Mouse (Mus musculus): ENCODE results near the gene Rhbdf1. TPM values are rescaled to one million over a fixed set of nuclear protein-coding genes. Genes with fewer than 3 reads are reported as not detected.

Rhbdf1 gene
- total and polyA plus RNA-seq, 3 experiments = 24.7 to 37.6 (median 34.2) TPM

- no peak overlapping the region for H3K27ac ChIP-seq (ENCODE audit: insufficient read depth, low read depth)
- no peak overlapping the region for H3K4me2 ChIP-seq (ENCODE audit: insufficient read depth, low read depth, poor library complexity, severe bottlenecking)
- H3K79me2 ChIP-seq (replicated peaks; ENCODE audit: control insufficient read depth, extremely low read depth, insufficient read depth, poor library complexity, severe bottlenecking) = no peaks in the 10 kb centered on the region
- in situ Hi-C loops (cut with MboI; ENCODE audit: low pct_ligation_motif_present, low pct_unique_long_range_greater_than_20kb, low sequenced_read_pairs) = no loop called here
- peaks cover 17 to 63% of the 10 kb centered on the region in 2 experiments for H3K4me1 ChIP-seq (ENCODE audit: control insufficient read depth in 1 of 2, insufficient read depth in 2 of 2)
- no peak for TF ChIP-seq NRF1 (IDR thresholded peaks at IDR 0.05; ENCODE audit: low read depth, low read length)
- TF ChIP-seq MEF2A (IDR thresholded peaks at IDR 0.05; ENCODE audit: borderline replicate concordance, low read depth, low read length) = no peak
- TF ChIP-seq EP300 (IDR thresholded peaks at IDR 0.05; ENCODE audit: low read length) = no peak
- TF ChIP-seq MAFK (IDR thresholded peaks at IDR 0.05; ENCODE audit: insufficient replicate concordance, low read length) = no peak
- TF ChIP-seq CHD1 (IDR thresholded peaks at IDR 0.05; ENCODE audit: low read depth, low read length) = no peak
- no peak for TF ChIP-seq MYC (IDR thresholded peaks at IDR 0.05; ENCODE audit: low read depth, low read length)
- H3K9ac ChIP-seq (ENCODE audit: insufficient read depth, low read depth) = no peak overlapping the region
- dilution Hi-C loops (cut with MboI; ENCODE audit: extremely low pct_ligation_motif_present, extremely low pct_unique_long_range_greater_than_20kb, low sequenced_read_pairs) = no loop called here
- DNase-seq (ENCODE audit: extremely low read depth) = no peak
- H3K4me3 ChIP-seq (replicated peaks in 1 of 3; ENCODE audit: low read depth in 2 of 3, low read length in 2 of 3, poor library complexity in 1 of 3) = no peak overlapping the region
- peaks cover 6 to 67% of the 10 kb centered on the region in 2 experiments for H3K36me3 ChIP-seq (replicated peaks in 1 of 2; ENCODE audit: control insufficient read depth in 1 of 2, insufficient read depth in 1 of 2, low read length in 1 of 2)
- no peaks in the 10 kb centered on the region for H3K27me3 ChIP-seq (replicated peaks)
- no peaks in the 10 kb centered on the region for H3K9me3 ChIP-seq (replicated peaks; ENCODE audit: low read length)
Measured at GRCm38 (mm10) chr11:32193156-32193555, 28.9 kb downstream of the Rhbdf1 start.

- Histone ChIP-seq H3K4me1 (ENCODE audit: control insufficient read depth in 1 of 2, insufficient read depth in 2 of 2) (peaks cover 9 to 45% of the 10 kb centered on the region in 2 experiments), H3K9me3 (replicated peaks; ENCODE audit: low read length) (peaks cover 2% of the 10 kb centered on the region), H3K27me3 (replicated peaks) (no peaks in the 10 kb centered on the region), H3K4me2 (ENCODE audit: insufficient read depth, low read depth, poor library complexity, severe bottlenecking) (no peak overlapping the region), H3K79me2 (replicated peaks; ENCODE audit: control insufficient read depth, extremely low read depth, insufficient read depth, poor library complexity, severe bottlenecking) (no peaks in the 10 kb centered on the region), H3K4me3 (replicated peaks in 1 of 3; ENCODE audit: low read depth in 2 of 3, low read length in 2 of 3, poor library complexity in 1 of 3) (no peak overlapping the region), H3K36me3 (replicated peaks in 1 of 2; ENCODE audit: control insufficient read depth in 1 of 2, insufficient read depth in 1 of 2, low read length in 1 of 2) (peaks cover 6 to 67% of the 10 kb centered on the region in 2 experiments), H3K9ac (ENCODE audit: insufficient read depth, low read depth) (no peak overlapping the region), H3K27ac (ENCODE audit: insufficient read depth, low read depth) (no peak overlapping the region)
- TF ChIP-seq NELFE (IDR thresholded peaks at IDR 0.05; ENCODE audit: low read depth, low read length) (no peak), MAZ (IDR thresholded peaks at IDR 0.05; ENCODE audit: low read depth, low read length) (no peak), E2F4 (IDR thresholded peaks at IDR 0.05; ENCODE audit: insufficient replicate concordance, low read depth, low read length) (no peak), MAX (IDR thresholded peaks at IDR 0.05; ENCODE audit: low read length) (no peak), CHD2 (IDR thresholded peaks at IDR 0.05; ENCODE audit: low read length) (no peak), RAD21 (IDR thresholded peaks at IDR 0.05; ENCODE audit: low read depth, low read length) (no peak), MYC (IDR thresholded peaks at IDR 0.05; ENCODE audit: low read depth, low read length) (no peak), SMC3 (IDR thresholded peaks at IDR 0.05; ENCODE audit: low read depth, low read length) (no peak), JUND (conservative IDR thresholded peaks at IDR 0.05; ENCODE audit: low read depth, low read length) (no peak), ELF1 (IDR thresholded peaks at IDR 0.05; ENCODE audit: low read depth, low read length) (no peak), USF1 (IDR thresholded peaks at IDR 0.05; ENCODE audit: low read depth, low read length) (no peak), ZKSCAN1 (IDR thresholded peaks at IDR 0.05; ENCODE audit: borderline replicate concordance, low read depth, low read length) (no peak), ZNF384 (IDR thresholded peaks at IDR 0.05; ENCODE audit: low read depth, low read length) (no peak), POLR2AphosphoS2 (IDR thresholded peaks at IDR 0.05; ENCODE audit: low read depth, low read length) (no peak), RCOR1 (conservative IDR thresholded peaks at IDR 0.05; ENCODE audit: low read depth, low read length) (no peak), BHLHE40 (IDR thresholded peaks at IDR 0.05; ENCODE audit: low read depth, low read length) (no peak)
- no peak for DNase-seq (ENCODE audit: extremely low read depth)
- in situ Hi-C loops (cut with MboI; ENCODE audit: low pct_ligation_motif_present, low pct_unique_long_range_greater_than_20kb, low sequenced_read_pairs) = no loop called here
- dilution Hi-C loops (cut with MboI; ENCODE audit: extremely low pct_ligation_motif_present, extremely low pct_unique_long_range_greater_than_20kb, low sequenced_read_pairs) = no loop called here
Measured at GRCm38 (mm10) chr11:32190603-32191110, 31.4 kb downstream of the Rhbdf1 start.

All from CH12.LX (cell line).